Mouse (Mus musculus) megakaryocyte, embryonic 14.5 days (primary cell): ENCODE measurements around the gene Nucb1. TPM values are rescaled to one million over a fixed set of nuclear protein-coding genes. Genes with fewer than 3 reads are reported as not detected.
"Not testable (repeated sequence)": the region's sequence is repeated elsewhere in the genome, so short reads cannot be mapped to it uniquely, and the experiment has no call there.

ENCODE experiments used
- H3K27me3 ChIP-seq: replicated peaks from 2 replicates; pipeline ENCODE3; 2012; ENCODE audit warnings: inconsistent platforms
- H3K36me3 ChIP-seq: replicated peaks from 2 replicates; pipeline ENCODE3; 2012; ENCODE audit warnings: low read length, inconsistent platforms, mixed read lengths
- H3K4me1 ChIP-seq: 2 replicates; pipeline ENCODE4 v1.6.1; 2012; ENCODE audit warnings: inconsistent platforms
- H3K4me3 ChIP-seq: replicated peaks from 2 replicates; pipeline ENCODE3; 2012; ENCODE audit warnings: moderate library complexity, mild to moderate bottlenecking, inconsistent platforms
- H3K9me3 ChIP-seq: 2 replicates; pipeline ENCODE4 v1.6.1; 2012; ENCODE audit warnings: inconsistent platforms
- FLI1 ChIP-seq: IDR thresholded peaks from 2 replicates; pipeline ENCODE4 v1.6.1; 2012; ENCODE audit warnings: low read length, inconsistent platforms, mixed read lengths
- GATA1 ChIP-seq: IDR thresholded peaks from 3 replicates; pipeline ENCODE4 v1.6.1; 2012; ENCODE audit warnings: mixed read lengths, low read length, inconsistent platforms, borderline replicate concordance
- polyA plus RNA-seq: library from polyadenylated mRNA; stranded (reverse); fragments of >175 nt; gene quantifications from 2 replicates; pipeline ENCODE4 v1.2.3, GENCODE M21; 2012; ENCODE audit warnings: low replicate concordance; ENCODE audit not compliant: insufficient read depth

Gene Nucb1
- polyA plus RNA-seq, 1 experiment, result 504 TPM

DNA sequence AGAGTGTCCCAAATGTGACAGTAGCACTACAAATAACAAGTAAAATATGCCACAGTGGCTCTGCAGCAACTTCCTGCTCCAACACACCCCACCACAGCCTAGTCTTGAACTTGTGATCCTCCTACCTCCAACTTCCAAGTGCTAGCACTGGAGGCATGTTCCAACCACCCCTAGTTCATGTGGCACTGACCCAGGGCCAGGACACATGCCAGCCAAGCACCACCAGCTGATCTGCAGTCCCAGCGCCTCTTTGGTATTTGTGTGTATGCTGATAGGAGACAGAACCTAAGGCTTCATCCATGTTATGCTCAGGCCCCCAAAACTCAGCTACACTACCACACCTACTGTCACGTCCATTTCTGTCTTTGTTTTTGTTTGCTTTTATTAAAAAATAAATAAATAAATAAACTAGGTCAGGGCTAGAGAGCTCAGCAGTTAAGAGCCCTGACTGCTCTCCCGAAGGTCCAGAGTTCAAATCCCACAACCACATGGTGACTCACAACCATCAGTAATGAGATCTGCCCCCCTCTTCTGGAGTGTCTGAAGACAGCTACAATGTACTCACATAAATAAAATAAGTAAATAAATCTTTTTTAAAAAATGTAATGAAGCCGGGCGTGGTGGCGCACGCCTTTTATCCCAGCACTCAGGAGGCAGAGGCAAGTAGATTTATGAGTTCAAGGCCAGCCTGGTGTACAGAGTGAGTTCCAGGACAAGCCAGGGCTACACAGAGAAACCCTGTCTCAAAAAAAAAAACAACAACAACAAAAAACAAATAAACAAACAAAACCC is 46.0 kb downstream of the Nucb1 start:
- peak overlapping the region; percentile 84 for H3K4me3 ChIP-seq

DNA sequence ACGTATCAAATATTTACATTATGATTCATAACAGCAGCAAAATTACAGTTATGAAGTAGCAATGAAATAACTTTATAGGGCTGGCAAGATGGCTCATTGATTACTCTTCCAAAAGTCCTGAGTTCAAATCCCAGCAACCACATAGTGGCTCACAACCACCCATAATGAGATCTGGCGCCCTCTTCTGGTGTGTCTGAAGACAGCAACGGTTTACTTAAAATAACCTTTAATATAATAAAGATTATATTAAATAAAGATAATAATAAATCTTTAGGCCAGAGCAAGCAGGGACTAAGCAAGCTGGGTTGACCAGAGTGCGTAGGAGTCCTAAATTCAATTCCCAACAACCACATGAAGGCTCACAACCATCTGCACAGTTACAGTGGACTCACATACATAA is 47.3 kb downstream of the Nucb1 start:
- not testable (repeated sequence) for H3K27me3 ChIP-seq, H3K9me3 ChIP-seq, H3K4me3 ChIP-seq
- Histone ChIP-seq H3K36me3 (peaks cover 70% of the 10 kb centered on the region), H3K4me1 (peaks cover 74% of the 10 kb centered on the region)

More for the DNA sequence above, 46.0 kb downstream of the Nucb1 start:
- Histone ChIP-seq H3K27me3 (no peaks in the 10 kb centered on the region), H3K36me3 (peaks cover 58% of the 10 kb centered on the region), H3K4me1 (peaks cover 78% of the 10 kb centered on the region), H3K9me3 (no peaks in the 10 kb centered on the region; the same call in 1 of the 2 replicates)
- TF ChIP-seq FLI1, result no peak
- no peak for TF ChIP-seq GATA1

- Histone ChIP-seq H3K4me1 (peaks cover 73% of the 10 kb centered on the region), H3K9me3 (no peaks in the 10 kb centered on the region), H3K36me3 (peaks cover 75% of the 10 kb centered on the region), H3K4me3 (peak overlapping the region; percentile 67), H3K27me3 (no peaks in the 10 kb centered on the region)
- TF ChIP-seq GATA1 (no peak), FLI1 (no peak)
Measured at GRCm38 (mm10) chr7:45462325-45462724, 47.9 kb downstream of the Nucb1 start.

DNA sequence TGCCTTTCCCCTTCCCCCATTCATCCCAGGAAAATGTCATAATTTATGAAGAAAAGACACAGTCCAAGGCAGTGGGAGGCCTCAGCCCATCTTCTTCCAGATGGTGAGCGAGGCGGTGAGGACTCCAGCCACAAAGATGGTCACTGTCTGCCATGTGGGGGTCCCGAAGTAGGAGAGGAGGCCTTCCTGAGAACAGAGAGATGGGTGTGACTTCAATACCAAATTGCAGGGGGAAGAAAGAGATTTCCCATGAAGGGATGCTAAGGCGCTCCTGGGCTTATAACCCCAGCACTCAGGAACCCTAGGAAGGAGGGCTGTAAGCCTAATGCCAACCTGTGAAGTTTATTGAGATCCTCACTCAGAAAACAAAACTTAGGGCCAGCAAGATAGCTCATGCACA is 48.4 kb downstream of the Nucb1 start:
- no peak for TF ChIP-seq FLI1
- TF ChIP-seq GATA1, result no peak
- Histone ChIP-seq H3K27me3 (no peaks in the 10 kb centered on the region), H3K4me1 (peaks cover 73% of the 10 kb centered on the region), H3K9me3 (no peaks in the 10 kb centered on the region), H3K4me3 (peak overlapping the region; percentile 78), H3K36me3 (peaks cover 81% of the 10 kb centered on the region)

DNA sequence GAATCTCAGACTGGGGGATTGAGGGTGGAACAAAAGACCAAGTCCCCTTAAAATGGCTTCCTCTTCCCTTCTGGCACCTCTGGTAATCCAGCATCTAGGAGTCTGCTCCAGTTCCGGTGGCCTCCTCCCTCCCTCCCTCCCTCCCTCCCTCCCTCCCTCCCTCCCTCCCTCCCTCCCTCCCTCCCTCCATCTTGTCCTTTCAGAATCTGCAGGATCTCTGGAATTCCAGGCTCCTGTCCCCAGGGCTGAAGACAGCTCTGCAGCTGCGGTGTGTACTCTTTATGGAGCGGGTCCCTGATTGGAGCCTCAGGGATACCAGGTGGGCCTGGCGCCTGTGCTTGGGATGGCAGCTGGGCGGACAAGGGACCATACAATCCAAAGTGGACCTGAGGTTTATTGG is 48.9 kb downstream of the Nucb1 start:
- H3K9me3 ChIP-seq, result no peaks in the 10 kb centered on the region
- peaks cover 85% of the 10 kb centered on the region for H3K36me3 ChIP-seq
- peaks cover 74% of the 10 kb centered on the region for H3K4me1 ChIP-seq
- no peaks in the 10 kb centered on the region for H3K27me3 ChIP-seq
- TF ChIP-seq FLI1 (no peak), GATA1 (no peak)
- peak overlapping the region; percentile 91 for H3K4me3 ChIP-seq

GRCm38 (mm10) chr7:45460860-45461314 is 49.3 kb downstream of the Nucb1 start:
- no peaks in the 10 kb centered on the region for H3K27me3 ChIP-seq
- peaks cover 73% of the 10 kb centered on the region for H3K4me1 ChIP-seq
- no peaks in the 10 kb centered on the region for H3K9me3 ChIP-seq
- TF ChIP-seq GATA1, result 0 out of 3 replicates have a peak, but pooled peaks have one; percentile 12
- no peak for TF ChIP-seq FLI1
- H3K36me3 ChIP-seq, result peaks cover 85% of the 10 kb centered on the region
- H3K4me3 ChIP-seq, result peak overlapping the region; percentile 91

GRCm38 (mm10) chr7:45460377-45460776 is 49.8 kb downstream of the Nucb1 start:
- H3K4me3 ChIP-seq, result peak overlapping the region; percentile 91
- TF ChIP-seq FLI1, result no peak
- no peak for TF ChIP-seq GATA1
- H3K27me3 ChIP-seq, result no peaks in the 10 kb centered on the region
- peaks cover 69% of the 10 kb centered on the region for H3K4me1 ChIP-seq
- H3K36me3 ChIP-seq, result peaks cover 85% of the 10 kb centered on the region
- H3K9me3 ChIP-seq, result no peaks in the 10 kb centered on the region

DNA sequence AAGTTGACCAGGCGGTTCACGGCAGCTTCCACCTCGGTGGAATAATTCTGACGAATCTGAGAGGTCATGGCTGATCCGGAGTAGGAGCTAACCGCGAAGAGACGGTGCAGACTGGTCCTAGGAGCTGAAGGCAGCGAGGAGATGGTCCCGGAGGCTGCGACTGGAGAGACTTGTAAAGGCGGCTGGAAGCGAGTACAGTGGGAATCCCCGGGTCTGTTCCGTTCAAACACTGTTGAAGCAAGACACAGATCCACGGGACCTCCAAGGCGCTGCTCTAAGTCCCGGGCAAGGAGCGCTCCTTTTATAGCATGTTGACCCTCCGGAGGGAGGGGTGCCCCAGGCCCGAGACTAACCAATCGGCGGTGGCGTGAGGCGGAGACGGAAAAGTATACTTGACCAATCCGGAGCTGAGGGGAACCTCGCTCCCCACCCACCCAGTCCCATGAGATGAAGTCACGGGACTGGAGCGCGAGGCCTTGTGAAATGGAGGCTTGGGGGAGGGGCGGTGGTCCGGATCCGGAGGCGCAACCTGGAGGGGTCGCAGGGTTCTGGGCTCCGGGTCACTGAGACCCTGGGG is 50.6 kb downstream of the Nucb1 start, which contains the start of gene Ftl1:
Gene Ftl1, minus strand, starts transcription at position 321 of the 577 bp plus-strand sequence.
- Histone ChIP-seq H3K4me3 (peak within 1 kb of the TSS; percentile 99), H3K4me1 (peaks cover 68% of the 10 kb centered on the region), H3K36me3 (peaks cover 85% of the 10 kb centered on the region)
- not testable (repeated sequence) for H3K9me3 ChIP-seq, H3K27me3 ChIP-seq

- H3K4me3 ChIP-seq, result peak overlapping the region; percentile 99
- H3K36me3 ChIP-seq, result peaks cover 86% of the 10 kb centered on the region
- no peak for TF ChIP-seq GATA1
- TF ChIP-seq FLI1, result no peak
- H3K27me3 ChIP-seq, result no peaks in the 10 kb centered on the region
- no peaks in the 10 kb centered on the region for H3K9me3 ChIP-seq
- peaks cover 62% of the 10 kb centered on the region for H3K4me1 ChIP-seq
Measured at GRCm38 (mm10) chr7:45458748-45459563, 51.2 kb downstream of the Nucb1 start.
